Mouse (Mus musculus): ENCODE results near the gene 5330417C22Rik. TPM values are rescaled to one million over a fixed set of nuclear protein-coding genes. Genes with fewer than 3 reads are reported as not detected.
A peak's percentile ranks its signal among the peaks of the same experiment; 100 is the strongest.
"Not testable (repeated sequence)": the region's sequence is repeated elsewhere in the genome, so short reads cannot be mapped to it uniquely, and the experiment has no call there.

Gene 5330417C22Rik
- polyA plus RNA-seq (2012), result 0.01 TPM in 1 of 2 replicates, not detected in the other

DNA sequence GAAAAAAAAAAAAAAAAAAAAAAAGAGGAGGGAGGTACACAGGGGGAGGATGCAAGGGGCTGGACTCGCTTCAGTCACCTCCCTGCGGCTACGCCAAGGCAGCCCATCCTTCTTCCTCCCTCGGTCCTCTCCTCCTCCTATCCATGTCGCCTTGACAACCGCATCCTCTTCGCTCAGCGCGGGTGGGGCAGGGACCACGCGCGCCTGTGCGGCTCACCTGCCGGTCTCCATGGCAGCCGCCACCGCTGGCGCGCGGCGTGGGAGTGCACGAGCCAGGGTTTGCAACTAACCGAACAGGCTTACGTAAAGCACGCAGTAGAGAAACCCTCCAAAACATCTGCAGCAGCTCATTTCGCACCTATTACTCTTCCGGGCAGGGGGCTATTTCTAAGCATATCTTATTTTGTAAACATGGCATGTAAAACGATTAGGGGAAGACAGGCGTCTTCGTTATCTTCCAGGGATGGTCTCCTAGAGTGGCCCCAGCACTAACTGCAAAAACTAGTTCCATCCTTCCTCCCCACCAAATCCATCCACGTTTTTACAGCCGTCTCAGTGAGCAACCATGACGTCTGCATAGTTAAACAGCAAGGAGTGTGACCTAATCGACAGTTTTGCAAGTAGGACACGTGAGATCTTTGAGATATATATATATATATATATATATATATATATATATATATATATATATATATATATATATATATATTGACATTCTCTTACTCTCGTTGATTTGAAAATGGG, at the start of gene 5330417C22Rik:
TSS of gene 5330417C22Rik (minus strand) at position 20 of the 744 bp plus-strand sequence.
- peaks cover 11% of the 10 kb centered on the region for H3K4me1 ChIP-seq (ENCODE audit: control insufficient read depth)
- no peak within 1 kb of the TSS for H3K4me3 ChIP-seq (replicated peaks)
- H3K36me3 ChIP-seq (ENCODE audit: control insufficient read depth), result no peaks in the 10 kb centered on the region
- TF ChIP-seq TAL1 (IDR thresholded peaks at IDR 0.05; ENCODE audit: low read length), result no peak
- no peak for TF ChIP-seq GATA1 (IDR thresholded peaks at IDR 0.05; ENCODE audit: low read length)
- no peaks in the 10 kb centered on the region for H3K9me3 ChIP-seq (ENCODE audit: control insufficient read depth, low read length)
- peaks cover 57% of the 10 kb centered on the region for H3K27me3 ChIP-seq (ENCODE audit: control insufficient read depth)

DNA sequence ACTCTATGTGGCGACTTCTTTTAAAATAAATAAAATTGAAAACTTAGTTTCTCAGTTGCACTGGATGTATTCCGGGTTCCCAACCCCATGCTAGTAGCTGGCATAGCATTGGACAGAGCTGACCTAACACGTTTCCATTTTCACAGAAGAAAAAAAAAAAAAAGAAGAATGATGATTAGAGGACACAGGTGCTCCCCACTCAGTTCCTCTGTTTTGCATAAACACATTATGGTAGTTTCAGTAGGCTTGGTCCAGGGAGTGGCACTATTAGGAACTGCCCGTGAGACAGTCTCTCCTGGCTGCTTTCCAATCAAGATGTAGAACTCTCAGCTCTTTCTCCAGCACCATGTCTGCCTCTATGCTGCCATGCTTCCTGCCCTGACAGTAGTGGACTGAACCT, 48.2 kb upstream of the 5330417C22Rik start:
- H3K27me3 ChIP-seq (ENCODE audit: control insufficient read depth), result no peaks in the 10 kb centered on the region
- H3K9me3 ChIP-seq (ENCODE audit: control insufficient read depth, low read length), result no peaks in the 10 kb centered on the region
- TF ChIP-seq TAL1 (IDR thresholded peaks at IDR 0.05; ENCODE audit: low read length), result no peak
- no peak for TF ChIP-seq GATA1 (IDR thresholded peaks at IDR 0.05; ENCODE audit: low read length)
- no peak overlapping the region for H3K4me3 ChIP-seq (replicated peaks)
- no peaks in the 10 kb centered on the region for H3K4me1 ChIP-seq (ENCODE audit: control insufficient read depth)
- peaks cover 6% of the 10 kb centered on the region for H3K36me3 ChIP-seq (ENCODE audit: control insufficient read depth)

DNA sequence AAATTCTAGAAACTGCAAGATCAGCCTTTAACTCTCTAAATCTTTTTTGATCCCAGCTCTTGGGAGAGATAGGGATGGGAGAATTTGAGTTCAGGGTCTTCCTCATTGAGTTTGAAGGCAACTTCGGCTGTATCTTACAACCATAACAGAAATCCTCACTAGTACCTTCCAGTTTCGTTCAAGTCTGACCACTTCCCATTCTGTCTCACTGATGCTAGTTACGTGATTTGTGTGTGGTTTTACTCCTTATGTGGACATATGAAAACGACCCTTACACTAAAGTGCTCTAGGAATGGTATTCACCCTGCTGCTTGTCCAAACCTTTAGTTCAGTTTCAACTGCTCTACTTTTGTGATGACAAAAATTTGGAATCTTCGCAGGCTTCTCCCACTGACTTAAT, 37.7 kb upstream of the 5330417C22Rik start:
- Histone ChIP-seq H3K27me3 (ENCODE audit: control insufficient read depth) (peaks cover 6% of the 10 kb centered on the region), H3K4me3 (replicated peaks) (no peak overlapping the region), H3K9me3 (ENCODE audit: control insufficient read depth, low read length) (no peaks in the 10 kb centered on the region), H3K4me1 (ENCODE audit: control insufficient read depth) (peaks cover 25% of the 10 kb centered on the region), H3K36me3 (ENCODE audit: control insufficient read depth) (peaks cover 5% of the 10 kb centered on the region)
- TF ChIP-seq GATA1 (IDR thresholded peaks at IDR 0.05; ENCODE audit: low read length) (no peak), TAL1 (IDR thresholded peaks at IDR 0.05; ENCODE audit: low read length) (no peak)

DNA sequence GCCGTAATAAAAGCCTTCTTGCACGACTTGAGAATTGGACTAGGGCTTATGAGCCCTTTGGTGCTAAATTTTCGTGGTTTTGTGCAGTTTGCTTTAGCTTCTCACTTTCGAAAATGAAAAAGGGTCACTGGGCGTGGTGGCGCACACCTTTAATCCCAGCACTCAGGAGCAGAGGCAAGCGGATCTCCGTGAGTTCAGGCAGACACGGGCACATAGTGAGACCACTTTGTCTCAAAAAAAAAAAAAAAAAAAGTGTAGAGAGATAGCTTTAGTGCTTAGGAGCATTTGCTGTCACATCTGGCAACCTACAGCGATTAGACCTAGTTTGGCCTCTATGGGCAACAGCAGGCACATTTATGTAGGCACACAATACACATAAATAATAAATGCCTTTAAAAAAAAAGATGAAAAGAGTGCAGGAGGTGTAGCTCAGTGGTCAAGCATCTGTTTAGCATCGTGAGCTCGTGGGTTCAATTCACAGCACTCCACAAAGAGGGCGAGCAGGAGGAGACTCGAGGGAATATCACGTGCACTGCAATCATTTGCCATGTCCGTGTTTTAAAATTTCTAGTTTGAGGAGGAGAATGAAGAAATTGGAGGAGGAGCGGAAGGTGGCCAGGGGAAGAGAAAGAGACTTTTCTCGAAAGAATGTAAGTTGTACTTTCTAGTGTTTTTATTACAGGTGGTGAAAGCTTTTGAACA, 36.1 kb upstream of the 5330417C22Rik start:
- Histone ChIP-seq H3K4me3 (replicated peaks) (peak overlapping the region; percentile 93), H3K4me1 (ENCODE audit: control insufficient read depth) (peaks cover 25% of the 10 kb centered on the region), H3K9me3 (ENCODE audit: control insufficient read depth, low read length) (no peaks in the 10 kb centered on the region), H3K36me3 (ENCODE audit: control insufficient read depth) (no peaks in the 10 kb centered on the region), H3K27me3 (ENCODE audit: control insufficient read depth) (peaks cover 15% of the 10 kb centered on the region)
- TF ChIP-seq GATA1 (IDR thresholded peaks at IDR 0.05; ENCODE audit: low read length) (no peak), TAL1 (IDR thresholded peaks at IDR 0.05; ENCODE audit: low read length) (no peak)

DNA sequence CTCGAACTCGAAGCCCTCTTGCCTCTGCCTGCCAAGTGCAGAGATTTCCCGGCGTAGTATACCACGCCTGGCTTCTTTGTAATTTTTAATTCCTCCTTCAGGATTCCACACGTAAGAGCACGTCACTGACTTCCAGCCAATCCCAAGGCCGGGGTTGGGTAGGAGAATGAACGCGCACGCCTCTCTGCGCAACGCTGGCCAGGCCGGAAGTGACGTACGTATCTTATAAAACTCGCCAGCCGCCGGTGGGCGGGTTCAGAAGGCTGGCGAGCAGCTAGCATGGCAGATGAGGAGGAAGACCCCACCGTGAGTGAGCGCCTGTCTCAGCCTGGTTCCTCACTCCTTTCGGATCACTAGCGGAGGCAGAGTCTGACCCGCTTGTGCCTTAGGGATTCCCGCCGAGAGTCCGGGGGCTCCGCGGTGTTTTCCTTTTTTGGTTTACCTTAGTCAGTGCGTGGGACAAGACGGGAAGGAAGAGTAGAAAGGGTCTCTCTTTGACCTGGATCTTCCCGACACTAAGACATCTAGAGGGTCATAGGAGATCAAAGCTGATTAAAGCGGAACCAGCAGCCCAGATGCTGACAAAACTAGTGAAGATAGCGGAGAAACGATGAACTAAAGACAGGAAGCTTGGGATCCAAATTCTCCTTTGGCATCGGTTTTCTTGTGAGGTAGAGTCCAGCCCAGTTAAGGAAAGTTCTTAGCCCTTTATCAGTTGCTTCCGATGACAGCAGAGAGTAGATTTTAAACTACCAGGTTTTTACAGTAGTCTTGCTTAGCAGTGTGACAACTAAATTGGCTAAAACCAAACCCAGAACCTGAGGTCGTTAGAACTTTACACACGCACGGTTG, 35.3 kb upstream of the 5330417C22Rik start, which contains the start of gene Taf13:
TSS of gene Taf13 (plus strand) at position 256 of the 852 bp plus-strand sequence.
- Histone ChIP-seq H3K36me3 (ENCODE audit: control insufficient read depth) (no peaks in the 10 kb centered on the region), H3K9me3 (ENCODE audit: control insufficient read depth, low read length) (no peaks in the 10 kb centered on the region), H3K4me3 (replicated peaks) (peak within 1 kb of the TSS; percentile 93), H3K4me1 (ENCODE audit: control insufficient read depth) (peaks cover 25% of the 10 kb centered on the region), H3K27me3 (ENCODE audit: control insufficient read depth) (peaks cover 15% of the 10 kb centered on the region)
- no peak for TF ChIP-seq TAL1 (IDR thresholded peaks at IDR 0.05; ENCODE audit: low read length)

DNA sequence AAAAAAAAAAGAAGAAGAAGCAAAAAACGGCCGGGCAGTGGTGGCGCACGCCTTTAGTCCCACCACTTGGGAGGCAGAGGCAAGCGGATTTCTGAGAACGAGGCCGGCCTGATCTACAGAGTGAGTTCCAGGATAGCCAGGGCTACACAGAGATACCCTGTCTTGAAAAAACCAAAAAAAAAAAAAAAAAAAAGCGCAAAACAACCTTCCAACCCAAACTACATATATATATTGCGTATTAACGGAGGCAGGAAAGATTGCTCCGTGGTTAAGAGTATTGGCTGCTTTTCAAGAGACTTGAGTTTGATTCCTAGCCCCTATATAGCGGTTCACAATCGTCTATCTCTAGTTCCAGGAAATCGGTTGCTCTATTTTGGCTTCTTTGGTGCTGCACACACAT, 34.5 kb upstream of the 5330417C22Rik start:
- H3K4me3 ChIP-seq (replicated peaks), result peak overlapping the region; percentile 93
- TF ChIP-seq GATA1 (IDR thresholded peaks at IDR 0.05; ENCODE audit: low read length), result no peak
- no peak for TF ChIP-seq TAL1 (IDR thresholded peaks at IDR 0.05; ENCODE audit: low read length)
- H3K9me3 ChIP-seq (ENCODE audit: control insufficient read depth, low read length), result no peaks in the 10 kb centered on the region
- no peaks in the 10 kb centered on the region for H3K36me3 ChIP-seq (ENCODE audit: control insufficient read depth)
- H3K4me1 ChIP-seq (ENCODE audit: control insufficient read depth), result peaks cover 25% of the 10 kb centered on the region
- H3K27me3 ChIP-seq (ENCODE audit: control insufficient read depth), result peaks cover 17% of the 10 kb centered on the region

DNA sequence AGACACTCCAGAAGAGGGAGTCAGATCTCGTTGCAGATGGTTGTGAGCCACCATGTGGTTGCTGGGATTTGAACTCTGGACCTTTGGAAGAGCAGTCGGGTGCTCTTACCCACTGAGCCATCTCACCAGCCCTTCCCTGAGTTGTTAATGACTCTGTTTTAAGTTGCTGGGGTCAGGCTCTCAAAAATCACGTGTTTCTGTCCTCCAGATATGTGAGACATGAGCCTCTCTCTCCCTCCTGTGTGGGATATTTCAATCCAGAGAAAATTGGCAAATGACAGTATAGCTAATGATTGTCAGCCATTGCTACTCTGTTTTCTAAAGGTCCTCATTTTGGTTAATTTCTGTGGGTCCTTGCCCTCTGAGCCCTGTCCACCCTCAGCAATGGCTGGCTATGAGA, 33.3 kb upstream of the 5330417C22Rik start:
- not testable (repeated sequence) for H3K36me3 ChIP-seq (ENCODE audit: control insufficient read depth); H3K9me3 ChIP-seq (ENCODE audit: control insufficient read depth, low read length); H3K4me3 ChIP-seq (replicated peaks)
- Histone ChIP-seq H3K4me1 (ENCODE audit: control insufficient read depth) (peaks cover 23% of the 10 kb centered on the region), H3K27me3 (ENCODE audit: control insufficient read depth) (peaks cover 17% of the 10 kb centered on the region)

DNA sequence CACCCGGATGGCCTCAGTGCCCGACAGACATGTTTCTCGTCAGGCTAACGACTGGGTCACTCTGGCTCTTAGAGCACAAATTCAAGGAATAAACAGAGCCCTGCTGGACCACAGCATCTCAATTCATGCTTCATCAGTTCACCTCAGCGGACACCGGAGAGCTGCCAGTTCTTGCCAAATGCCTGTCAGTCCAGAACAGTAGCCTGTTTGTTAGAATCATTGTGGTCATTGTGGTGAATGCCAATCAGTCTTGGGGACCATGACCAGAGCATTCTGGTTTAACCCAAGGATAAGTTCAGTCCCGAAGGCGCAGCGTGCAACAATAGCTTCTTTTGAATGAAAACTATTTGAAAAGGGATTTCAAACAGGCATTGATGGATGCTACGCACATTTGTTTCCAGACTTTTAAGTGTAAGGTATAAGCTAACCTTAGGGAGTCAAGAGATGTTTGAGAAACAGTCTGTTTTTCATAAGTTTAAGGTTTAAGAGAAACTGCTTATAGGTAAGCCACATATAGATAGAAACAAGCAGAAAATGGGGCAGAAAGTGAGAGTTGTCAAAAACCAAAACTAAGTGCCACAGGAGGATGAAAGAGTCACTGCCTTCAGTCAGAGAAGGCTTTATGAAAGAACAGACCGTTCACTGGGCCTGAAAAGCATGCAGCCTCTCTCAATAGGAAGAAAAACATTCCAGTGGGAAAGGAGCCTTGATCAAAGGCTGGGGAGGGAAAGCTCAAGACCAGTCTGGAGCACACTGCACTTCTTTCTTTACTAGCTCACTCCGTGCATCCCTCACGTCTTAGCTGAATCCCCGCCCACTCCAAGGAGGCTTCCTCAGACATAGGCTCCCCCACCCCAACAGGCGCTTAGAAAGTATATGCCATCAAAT, 31.9 kb upstream of the 5330417C22Rik start:
- H3K36me3 ChIP-seq (ENCODE audit: control insufficient read depth), result no peaks in the 10 kb centered on the region
- H3K4me1 ChIP-seq (ENCODE audit: control insufficient read depth), result peaks cover 28% of the 10 kb centered on the region
- H3K9me3 ChIP-seq (ENCODE audit: control insufficient read depth, low read length), result no peaks in the 10 kb centered on the region
- peaks cover 17% of the 10 kb centered on the region for H3K27me3 ChIP-seq (ENCODE audit: control insufficient read depth)
- H3K4me3 ChIP-seq (replicated peaks), result no peak overlapping the region
- no peak for TF ChIP-seq GATA1 (IDR thresholded peaks at IDR 0.05; ENCODE audit: low read length)
- TF ChIP-seq TAL1 (IDR thresholded peaks at IDR 0.05; ENCODE audit: low read length), result no peak

All from erythroblast, embryonic 14.5 days (primary cell).